Mouse (Mus musculus): Measurements from ENCODE around the gene Hbq1a.

- TF ChIP-seq GATA1 (IDR thresholded peaks at IDR 0.05; ENCODE audit: low read length), result peak; percentile 97
- peak; percentile 91 for TF ChIP-seq TAL1 (IDR thresholded peaks at IDR 0.05; ENCODE audit: low read length)
Observed at GRCm38 (mm10) chr11:32268952-32269351, 30.9 kb upstream of the Hbq1a start.

All from erythroblast, embryonic 14.5 days (primary cell).